Mouse (Mus musculus) heart, embryonic 16.5 days (tissue): Measurements from ENCODE around the gene Ndufaf2. TPM values are rescaled to one million over a fixed set of nuclear protein-coding genes. Genes with fewer than 3 reads are reported as not detected.
A peak's percentile ranks its signal among the peaks of the same experiment; 100 is the strongest.

Experiments used
- ATAC-seq: fragments of 200-750 bp; cut with Nextera tagmentation; replicated peaks from 2 replicates; pipeline ENCODE4 v1.8.0; 2017; ENCODE audit warnings: moderate number of reproducible peaks; ENCODE audit not compliant: insufficient read depth, low FRiP score; ENCODE audit errors: extremely low read depth
- H3K27ac ChIP-seq: fragments of 300-500 bp; sonication (generic); 2 replicates; pipeline ENCODE4 v1.5.1; 2014; ENCODE audit warnings: mild to moderate bottlenecking, low read length, control low read depth, moderate library complexity
- H3K27me3 ChIP-seq: fragments of 300-500 bp; sonication (generic); 2 replicates; pipeline ENCODE4 v1.6.1; 2014; ENCODE audit warnings: low read length, mixed read lengths; ENCODE audit not compliant: control insufficient read depth, insufficient read depth
- H3K36me3 ChIP-seq: fragments of 300-500 bp; sonication (generic); 2 replicates; pipeline ENCODE4 v1.6.1; 2014; ENCODE audit not compliant: control insufficient read depth, insufficient read depth
- H3K4me1 ChIP-seq: fragments of 300-500 bp; sonication (generic); 2 replicates; pipeline ENCODE4 v1.6.1; 2014; ENCODE audit warnings: low read length, mixed read lengths; ENCODE audit not compliant: control insufficient read depth, insufficient read depth
- H3K4me2 ChIP-seq: fragments of 300-500 bp; sonication (generic); 2 replicates; pipeline ENCODE4 v1.6.1; 2014; ENCODE audit warnings: low read depth, mild to moderate bottlenecking, control low read depth, low read length
- H3K4me3 ChIP-seq: fragments of 300-500 bp; sonication (generic); 2 replicates; pipeline ENCODE4 v1.5.1; 2014; ENCODE audit warnings: mild to moderate bottlenecking, control low read depth, low read length
- H3K9ac ChIP-seq: fragments of 300-500 bp; sonication (generic); 2 replicates; pipeline ENCODE4 v1.6.1; 2014; ENCODE audit warnings: low read length, control low read depth
- H3K9me3 ChIP-seq: fragments of 300-500 bp; sonication (generic); replicated peaks from 2 replicates; pipeline ENCODE4 v1.6.1; 2016; ENCODE audit warnings: low read length; ENCODE audit not compliant: control insufficient read depth
- WGBS: fragments of 180-500 bp; shearing (Covaris S2); extraction: QIAGEN DNeasy Blood & Tissue Kit; methylation state at CpG from one replicate; pipeline ENCODE4 v1.1.7; 2014; 5-methylcytosine and 5-hydroxymethylcytosine counted together
- polyA plus RNA-seq: library from polyadenylated mRNA; unstranded; fragments of >200 nt; fragmentation: Nextera tagmentation; extraction: Ambion mirVana; gene quantifications from 2 replicates; pipeline ENCODE4 v1.2.1, GENCODE M21; 2015

The Ndufaf2 gene
- polyA plus RNA-seq, 1 experiment from 2014 or later, result 58.2 TPM

GRCm38 (mm10) chr13:108113536-108113935, 44.9 kb downstream of the Ndufaf2 start:
- 92% methylated on average over 5 of the region's 5 CpGs for WGBS
- Histone ChIP-seq H3K9ac (no peak overlapping the region), H3K4me1 (peaks cover 12% of the 10 kb centered on the region), H3K4me2 (no peak overlapping the region), H3K36me3 (no peaks in the 10 kb centered on the region), H3K27ac (no peak overlapping the region), H3K27me3 (no peaks in the 10 kb centered on the region), H3K4me3 (no peak overlapping the region), H3K9me3 (no peaks in the 10 kb centered on the region)
- ATAC-seq, result no peak

- ATAC-seq, result no peak
- no peak overlapping the region for H3K4me2 ChIP-seq
- no peak overlapping the region for H3K27ac ChIP-seq
- no peaks in the 10 kb centered on the region for H3K4me1 ChIP-seq
- H3K9ac ChIP-seq, result no peak overlapping the region
- no peak overlapping the region for H3K4me3 ChIP-seq
- WGBS, result 79% methylated on average over 6 of the region's 6 CpGs
- no peaks in the 10 kb centered on the region for H3K36me3 ChIP-seq
- no peaks in the 10 kb centered on the region for H3K27me3 ChIP-seq
- H3K9me3 ChIP-seq, result no peaks in the 10 kb centered on the region
Measured at GRCm38 (mm10) chr13:108110929-108111328, 47.5 kb downstream of the Ndufaf2 start.

- Histone ChIP-seq H3K36me3 (no peaks in the 10 kb centered on the region), H3K9ac (no peak overlapping the region), H3K9me3 (no peaks in the 10 kb centered on the region), H3K4me3 (no peak overlapping the region), H3K27ac (no peak overlapping the region), H3K4me2 (no peak overlapping the region), H3K27me3 (no peaks in the 10 kb centered on the region), H3K4me1 (peaks cover 9% of the 10 kb centered on the region; the same call in 1 of the 2 replicates)
- 22% methylated on average over 2 of the region's 2 CpGs for WGBS
- ATAC-seq, result no peak
Measured at GRCm38 (mm10) chr13:108100700-108101099, 57.7 kb downstream of the Ndufaf2 start.

- Histone ChIP-seq H3K27me3 (no peaks in the 10 kb centered on the region), H3K4me2 (peak overlapping the region; percentile 34; the same call in 1 of the 2 replicates), H3K27ac (no peak overlapping the region), H3K9ac (no peak overlapping the region), H3K36me3 (no peaks in the 10 kb centered on the region), H3K4me3 (no peak overlapping the region), H3K4me1 (peaks cover 9% of the 10 kb centered on the region; the same call in 1 of the 2 replicates), H3K9me3 (no peaks in the 10 kb centered on the region)
- WGBS, result 46% methylated on average over 7 of the region's 7 CpGs
- 0 out of 2 replicates have a peak, but pooled peaks have one; percentile 32 for ATAC-seq
Measured at GRCm38 (mm10) chr13:108096446-108096845, 62.0 kb downstream of the Ndufaf2 start.

- Histone ChIP-seq H3K27me3 (no peaks in the 10 kb centered on the region), H3K36me3 (no peaks in the 10 kb centered on the region), H3K4me3 (no peak overlapping the region), H3K4me2 (no peak overlapping the region), H3K27ac (no peak overlapping the region), H3K9me3 (no peaks in the 10 kb centered on the region), H3K4me1 (peaks cover 8% of the 10 kb centered on the region; the same call in 1 of the 2 replicates), H3K9ac (no peak overlapping the region)
- WGBS, result 65% methylated on average over 7 of the region's 7 CpGs
- no peak for ATAC-seq
Measured at GRCm38 (mm10) chr13:108095617-108096016, 62.8 kb downstream of the Ndufaf2 start.

GRCm38 (mm10) chr13:108094681-108095080, 63.7 kb downstream of the Ndufaf2 start:
- Histone ChIP-seq H3K4me1 (0 out of 2 replicates have a peak, but pooled peaks cover 6% of the 10 kb centered on the region), H3K4me2 (no peak overlapping the region), H3K27me3 (no peaks in the 10 kb centered on the region), H3K36me3 (no peaks in the 10 kb centered on the region), H3K4me3 (no peak overlapping the region), H3K9me3 (no peaks in the 10 kb centered on the region), H3K27ac (no peak overlapping the region), H3K9ac (no peak overlapping the region)
- 88% methylated on average over 5 of the region's 5 CpGs for WGBS
- ATAC-seq, result no peak

- H3K36me3 ChIP-seq, result no peaks in the 10 kb centered on the region
- H3K27me3 ChIP-seq, result no peaks in the 10 kb centered on the region
- H3K27ac ChIP-seq, result no peak overlapping the region
- H3K9ac ChIP-seq, result no peak overlapping the region
- no peak for ATAC-seq
- H3K9me3 ChIP-seq, result no peaks in the 10 kb centered on the region
- H3K4me3 ChIP-seq, result no peak overlapping the region
- no peak overlapping the region for H3K4me2 ChIP-seq
- H3K4me1 ChIP-seq, result peaks cover 6% of the 10 kb centered on the region; the same call in 1 of the 2 replicates
- WGBS, result 85% methylated on average over 7 of the region's 7 CpGs
Measured at GRCm38 (mm10) chr13:108092290-108092689, 66.1 kb downstream of the Ndufaf2 start.

GRCm38 (mm10) chr13:108086724-108087123, 71.7 kb downstream of the Ndufaf2 start:
- Histone ChIP-seq H3K4me1 (no peaks in the 10 kb centered on the region; the same call in 1 of the 2 replicates), H3K9me3 (no peaks in the 10 kb centered on the region), H3K9ac (no peak overlapping the region), H3K4me3 (no peak overlapping the region), H3K27me3 (no peaks in the 10 kb centered on the region), H3K36me3 (no peaks in the 10 kb centered on the region), H3K4me2 (no peak overlapping the region), H3K27ac (no peak overlapping the region)
- no peak for ATAC-seq
- 69% methylated on average over 4 of the region's 4 CpGs for WGBS

GRCm38 (mm10) chr13:108086036-108086435, 72.4 kb downstream of the Ndufaf2 start:
- no peak overlapping the region for H3K4me2 ChIP-seq
- no peak overlapping the region for H3K9ac ChIP-seq
- 84% methylated on average over 5 of the region's 5 CpGs for WGBS
- no peaks in the 10 kb centered on the region for H3K36me3 ChIP-seq
- H3K9me3 ChIP-seq, result no peaks in the 10 kb centered on the region
- H3K4me1 ChIP-seq, result no peaks in the 10 kb centered on the region; the same call in 1 of the 2 replicates
- no peak overlapping the region for H3K4me3 ChIP-seq
- no peak overlapping the region for H3K27ac ChIP-seq
- no peak for ATAC-seq
- no peaks in the 10 kb centered on the region for H3K27me3 ChIP-seq
